Mouse (Mus musculus) myocyte (in vitro differentiated cells): Measurements from ENCODE around the gene Olfr741.

Experiments
- CEBPB ChIP-seq: IDR thresholded peaks from 2 replicates; pipeline ENCODE4 v1.6.1; 2011; ENCODE audit warnings: mild to moderate bottlenecking, moderate library complexity; ENCODE audit not compliant: poor library complexity, insufficient read depth, severe bottlenecking
- E2F4 ChIP-seq: IDR thresholded peaks from one replicate; pipeline ENCODE4 v1.6.1; 2011; ENCODE audit warnings: mild to moderate bottlenecking, control low read depth, moderate library complexity; ENCODE audit not compliant: insufficient read depth
- MAX ChIP-seq: IDR thresholded peaks from one replicate; pipeline ENCODE4 v1.6.1; 2011; ENCODE audit warnings: low read depth, mild to moderate bottlenecking, control low read depth
- MYOD1 ChIP-seq, 3 experiments: IDR thresholded peaks; one replicate each; pipeline ENCODE4 v1.6.1; 2011; ENCODE audit warnings: control low read depth in 2 of 3, low read depth in 2 of 3, mild to moderate bottlenecking in 2 of 3, moderate library complexity in 1 of 3; ENCODE audit not compliant: insufficient read length in 2 of 3, control insufficient read depth in 1 of 3
- MYOG ChIP-seq, 3 experiments: IDR thresholded peaks; one replicate each; pipeline ENCODE4 v1.6.1; 2011; ENCODE audit warnings: control low read depth in 2 of 3, low read depth in 2 of 3, mild to moderate bottlenecking in 2 of 3; ENCODE audit not compliant: insufficient read length in 2 of 3, control insufficient read depth in 1 of 3, insufficient read depth in 1 of 3
- POLR2A ChIP-seq: IDR thresholded peaks from one replicate; pipeline ENCODE4 v1.6.1; 2011; ENCODE audit warnings: low read depth, mild to moderate bottlenecking, control low read depth, moderate library complexity; ENCODE audit not compliant: insufficient read length
- POLR2AphosphoS2 ChIP-seq: IDR thresholded peaks from one replicate; pipeline ENCODE4 v1.6.1; 2011; ENCODE audit warnings: low read depth, control low read depth; ENCODE audit not compliant: insufficient read length
- SRF ChIP-seq: IDR thresholded peaks from one replicate; pipeline ENCODE4 v1.6.1; 2011; ENCODE audit warnings: low read depth; ENCODE audit not compliant: control insufficient read depth, insufficient read length
- TCF12 ChIP-seq: IDR thresholded peaks from one replicate; pipeline ENCODE4 v1.6.1; 2011; ENCODE audit warnings: mild to moderate bottlenecking, control low read depth; ENCODE audit not compliant: poor library complexity, insufficient read depth, severe bottlenecking
- TCF3 ChIP-seq: IDR thresholded peaks from one replicate; pipeline ENCODE4 v1.6.1; 2011; ENCODE audit warnings: low read depth, control low read depth; ENCODE audit not compliant: insufficient read length
- USF1 ChIP-seq: IDR thresholded peaks from one replicate; pipeline ENCODE4 v1.6.1; 2011; ENCODE audit warnings: low read depth, mild to moderate bottlenecking, control low read depth, moderate library complexity

DNA sequence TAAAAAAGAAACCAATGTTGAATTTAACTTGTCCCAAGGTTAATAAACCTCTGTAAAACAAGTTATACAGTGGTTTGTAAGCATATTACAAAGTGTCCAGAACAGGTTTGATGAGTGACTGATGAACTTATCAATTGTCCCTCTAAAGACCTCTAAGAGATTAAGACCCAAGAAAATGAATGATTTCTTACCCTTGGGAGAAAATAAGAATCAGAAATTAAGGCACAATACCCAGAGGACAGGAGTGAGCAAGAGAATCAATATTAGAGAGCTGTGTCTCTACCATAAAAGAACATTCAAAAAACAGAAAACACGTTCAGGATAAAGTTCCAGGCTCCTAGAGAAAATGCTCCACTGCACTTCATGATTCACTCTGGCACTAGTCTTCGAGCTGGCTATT is 30.8 kb downstream of the Olfr741 start, which contains the start of gene Olfr742:
- TF ChIP-seq MYOG (IDR thresholded peaks at IDR 0.05; ENCODE audit: control insufficient read depth in 1 of 3, insufficient read depth in 1 of 3, insufficient read length in 2 of 3, low read depth in 2 of 3) (no peak), POLR2A (no peak), SRF (no peak), CEBPB (no peak), MAX (no peak), POLR2AphosphoS2 (no peak), MYOD1 (IDR thresholded peaks at IDR 0.05; ENCODE audit: control insufficient read depth in 1 of 3, insufficient read length in 2 of 3, low read depth in 2 of 3) (no peak), TCF12 (no peak), USF1 (no peak), TCF3 (no peak), E2F4 (no peak)
